Mouse (Mus musculus): Measurements from ENCODE around the gene Zfp428. TPM values are rescaled to one million over a fixed set of nuclear protein-coding genes. Genes with fewer than 3 reads are reported as not detected.

Gene Zfp428
- polyA plus RNA-seq, 1 experiment from 2014 or later = 26.0 TPM

DNA sequence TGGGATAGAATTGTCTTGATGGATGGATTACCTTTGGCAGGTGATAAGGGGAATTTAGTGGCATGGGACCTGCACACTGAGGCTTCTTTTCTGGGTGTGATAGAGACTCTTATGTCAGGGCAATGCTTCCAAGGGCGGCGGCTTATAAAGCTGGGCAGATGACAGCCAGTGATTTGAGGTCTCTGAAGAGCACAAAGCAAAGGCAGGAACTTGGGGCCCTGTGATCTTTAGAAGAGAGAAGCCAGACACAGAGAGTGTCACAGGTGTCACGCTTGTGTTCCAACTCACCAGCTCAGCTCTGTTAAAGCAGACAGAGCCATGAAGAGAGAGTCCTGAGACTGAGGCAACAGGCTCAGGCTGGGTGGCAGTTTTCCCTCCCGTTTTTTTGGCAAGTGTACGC is 38.9 kb upstream of the Zfp428 start:
- Histone ChIP-seq H3K9me3 (replicated peaks; ENCODE audit: control insufficient read depth, low read length) (no peaks in the 10 kb centered on the region), H3K27ac (ENCODE audit: low read depth, low read length) (no peak overlapping the region), H3K27me3 (ENCODE audit: control insufficient read depth, insufficient read depth, low read length) (no peaks in the 10 kb centered on the region), H3K4me3 (ENCODE audit: low read depth, low read length) (no peak overlapping the region), H3K4me1 (ENCODE audit: control insufficient read depth, insufficient read depth, low read length) (peaks cover 1% of the 10 kb centered on the region; the same call in 1 of the 2 replicates), H3K4me2 (no peak overlapping the region), H3K9ac (ENCODE audit: low read depth, low read length) (no peak overlapping the region), H3K36me3 (ENCODE audit: control insufficient read depth, insufficient read depth, low read length) (no peaks in the 10 kb centered on the region)
- no peak for ATAC-seq (replicated peaks; ENCODE audit: insufficient number of reproducible peaks, low FRiP score, low TSS enrichment)
- 74% methylated on average over 5 of the region's 5 CpGs for whole genome bisulfite sequencing (ENCODE audit: insufficient replicate concordance)

GRCm38 (mm10) chr7:24469126-24469525 is 37.7 kb upstream of the Zfp428 start:
- H3K27ac ChIP-seq (ENCODE audit: low read depth, low read length) = no peak overlapping the region
- H3K4me2 ChIP-seq = no peak overlapping the region
- 79% methylated on average over 3 of the region's 3 CpGs for WGBS (ENCODE audit: insufficient replicate concordance)
- H3K36me3 ChIP-seq (ENCODE audit: control insufficient read depth, insufficient read depth, low read length) = no peaks in the 10 kb centered on the region
- no peaks in the 10 kb centered on the region for H3K27me3 ChIP-seq (ENCODE audit: control insufficient read depth, insufficient read depth, low read length)
- H3K9me3 ChIP-seq (replicated peaks; ENCODE audit: control insufficient read depth, low read length) = no peaks in the 10 kb centered on the region
- H3K9ac ChIP-seq (ENCODE audit: low read depth, low read length) = no peak overlapping the region
- ATAC-seq (replicated peaks; ENCODE audit: insufficient number of reproducible peaks, low FRiP score, low TSS enrichment) = no peak
- H3K4me3 ChIP-seq (ENCODE audit: low read depth, low read length) = no peak overlapping the region
- no peaks in the 10 kb centered on the region for H3K4me1 ChIP-seq (ENCODE audit: control insufficient read depth, insufficient read depth, low read length)

DNA sequence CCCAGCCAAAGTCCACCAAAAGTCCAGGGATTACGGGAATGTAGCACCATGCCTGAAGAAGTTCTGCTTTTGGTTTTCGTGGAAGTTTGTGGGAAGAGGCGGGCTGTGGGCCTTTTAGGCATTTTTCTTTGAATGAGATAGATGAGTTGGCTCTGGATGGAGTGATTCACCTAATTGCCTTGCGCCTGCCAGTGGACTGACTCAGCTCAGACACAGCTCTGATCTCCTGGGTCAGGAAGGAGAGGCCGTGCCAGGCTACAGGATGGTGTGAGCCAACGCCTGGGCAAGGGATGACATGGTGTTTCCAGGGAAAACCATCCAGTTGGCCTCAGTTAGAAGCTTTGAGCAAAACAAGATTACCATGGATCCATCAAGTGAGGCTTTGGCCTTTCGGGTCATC is 36.5 kb upstream of the Zfp428 start:
- Histone ChIP-seq H3K4me3 (ENCODE audit: low read depth, low read length) (no peak overlapping the region), H3K27me3 (ENCODE audit: control insufficient read depth, insufficient read depth, low read length) (no peaks in the 10 kb centered on the region)
- WGBS (ENCODE audit: insufficient replicate concordance) = 90% methylated on average over 7 of the region's 7 CpGs

GRCm38 (mm10) chr7:24472442-24472841 is 34.4 kb upstream of the Zfp428 start:
- H3K27ac ChIP-seq (ENCODE audit: low read depth, low read length) = no peak overlapping the region
- H3K4me2 ChIP-seq = no peak overlapping the region
- no peaks in the 10 kb centered on the region for H3K4me1 ChIP-seq (ENCODE audit: control insufficient read depth, insufficient read depth, low read length)
- no peaks in the 10 kb centered on the region for H3K36me3 ChIP-seq (ENCODE audit: control insufficient read depth, insufficient read depth, low read length)
- ATAC-seq (replicated peaks; ENCODE audit: insufficient number of reproducible peaks, low FRiP score, low TSS enrichment) = no peak
- H3K9ac ChIP-seq (ENCODE audit: low read depth, low read length) = no peak overlapping the region
- H3K27me3 ChIP-seq (ENCODE audit: control insufficient read depth, insufficient read depth, low read length) = no peaks in the 10 kb centered on the region
- H3K4me3 ChIP-seq (ENCODE audit: low read depth, low read length) = no peak overlapping the region
- 77% methylated on average over 6 of the region's 6 CpGs for WGBS (ENCODE audit: insufficient replicate concordance)
- H3K9me3 ChIP-seq (replicated peaks; ENCODE audit: control insufficient read depth, low read length) = no peaks in the 10 kb centered on the region

More for the DNA sequence above, 36.5 kb upstream of the Zfp428 start:
- Histone ChIP-seq H3K4me2 (no peak overlapping the region), H3K9ac (ENCODE audit: low read depth, low read length) (no peak overlapping the region), H3K27ac (ENCODE audit: low read depth, low read length) (no peak overlapping the region), H3K4me1 (ENCODE audit: control insufficient read depth, insufficient read depth, low read length) (no peaks in the 10 kb centered on the region), H3K36me3 (ENCODE audit: control insufficient read depth, insufficient read depth, low read length) (no peaks in the 10 kb centered on the region), H3K9me3 (replicated peaks; ENCODE audit: control insufficient read depth, low read length) (no peaks in the 10 kb centered on the region)
- no peak for ATAC-seq (replicated peaks; ENCODE audit: insufficient number of reproducible peaks, low FRiP score, low TSS enrichment)

DNA sequence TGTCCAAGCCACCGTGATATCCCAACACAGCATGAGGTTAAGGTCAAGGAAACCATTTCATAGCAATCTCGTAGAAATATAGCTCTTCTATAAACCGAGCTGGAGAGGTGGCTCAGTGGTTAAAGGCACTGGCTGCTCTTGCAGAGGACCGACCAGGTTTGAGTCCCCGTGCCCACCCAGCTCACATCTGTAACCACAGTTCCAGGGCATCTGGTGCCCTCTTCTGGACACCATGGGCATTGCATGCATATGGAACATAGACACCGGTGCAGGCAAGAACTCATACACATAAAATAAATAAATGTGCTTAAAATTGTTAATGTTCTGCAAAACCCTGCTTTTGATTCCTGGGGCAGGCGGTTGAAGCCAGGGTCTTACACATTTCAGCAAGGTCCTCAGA is 33.9 kb upstream of the Zfp428 start:
- H3K36me3 ChIP-seq (ENCODE audit: control insufficient read depth, insufficient read depth, low read length) = no peaks in the 10 kb centered on the region
- no peak for ATAC-seq (replicated peaks; ENCODE audit: insufficient number of reproducible peaks, low FRiP score, low TSS enrichment)
- no peaks in the 10 kb centered on the region for H3K9me3 ChIP-seq (replicated peaks; ENCODE audit: control insufficient read depth, low read length)
- no peak overlapping the region for H3K4me3 ChIP-seq (ENCODE audit: low read depth, low read length)
- no peaks in the 10 kb centered on the region for H3K4me1 ChIP-seq (ENCODE audit: control insufficient read depth, insufficient read depth, low read length)
- H3K9ac ChIP-seq (ENCODE audit: low read depth, low read length) = no peak overlapping the region
- H3K27ac ChIP-seq (ENCODE audit: low read depth, low read length) = no peak overlapping the region
- H3K4me2 ChIP-seq = no peak overlapping the region
- 64% methylated on average over 7 of the region's 7 CpGs for WGBS (ENCODE audit: insufficient replicate concordance)
- H3K27me3 ChIP-seq (ENCODE audit: control insufficient read depth, insufficient read depth, low read length) = no peaks in the 10 kb centered on the region

DNA sequence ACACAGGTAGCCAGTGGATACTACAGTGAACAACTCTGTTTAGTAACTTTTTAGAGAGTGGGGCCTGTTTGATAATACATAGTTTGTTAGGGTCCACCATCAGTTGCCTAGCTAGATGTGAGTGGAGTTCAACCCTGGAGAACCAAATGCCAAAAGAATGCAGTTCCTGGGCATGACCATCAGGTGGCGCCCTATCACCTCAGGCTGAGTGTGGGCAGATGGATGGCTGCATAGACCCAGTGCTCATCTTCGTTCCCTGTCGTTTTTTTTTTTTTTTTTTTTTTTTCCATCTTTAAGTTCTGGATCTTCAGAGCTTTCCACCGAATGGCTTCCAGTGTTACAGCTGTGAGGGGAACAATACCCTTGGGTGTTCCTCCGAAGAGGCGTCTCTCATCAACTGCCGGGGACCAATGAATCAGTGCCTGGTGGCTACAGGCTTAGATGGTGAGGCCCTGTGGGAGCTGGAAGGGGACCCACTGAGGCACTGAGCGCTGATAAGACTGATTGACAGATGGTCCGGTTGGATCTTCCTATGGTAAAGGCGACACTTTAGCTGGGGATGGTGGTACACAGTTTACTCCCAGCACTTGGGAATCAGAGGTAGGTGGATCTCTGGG is 32.8 kb upstream of the Zfp428 start:
- 49% methylated on average over 10 of the region's 10 CpGs for WGBS (ENCODE audit: insufficient replicate concordance)
- Histone ChIP-seq H3K9ac (ENCODE audit: low read depth, low read length) (no peak overlapping the region), H3K4me3 (ENCODE audit: low read depth, low read length) (no peak overlapping the region), H3K27ac (ENCODE audit: low read depth, low read length) (no peak overlapping the region), H3K27me3 (ENCODE audit: control insufficient read depth, insufficient read depth, low read length) (no peaks in the 10 kb centered on the region; the same call in 1 of the 2 replicates), H3K36me3 (ENCODE audit: control insufficient read depth, insufficient read depth, low read length) (no peaks in the 10 kb centered on the region), H3K9me3 (replicated peaks; ENCODE audit: control insufficient read depth, low read length) (no peaks in the 10 kb centered on the region), H3K4me2 (no peak overlapping the region), H3K4me1 (ENCODE audit: control insufficient read depth, insufficient read depth, low read length) (no peaks in the 10 kb centered on the region)
- ATAC-seq (replicated peaks; ENCODE audit: insufficient number of reproducible peaks, low FRiP score, low TSS enrichment) = no peak

DNA sequence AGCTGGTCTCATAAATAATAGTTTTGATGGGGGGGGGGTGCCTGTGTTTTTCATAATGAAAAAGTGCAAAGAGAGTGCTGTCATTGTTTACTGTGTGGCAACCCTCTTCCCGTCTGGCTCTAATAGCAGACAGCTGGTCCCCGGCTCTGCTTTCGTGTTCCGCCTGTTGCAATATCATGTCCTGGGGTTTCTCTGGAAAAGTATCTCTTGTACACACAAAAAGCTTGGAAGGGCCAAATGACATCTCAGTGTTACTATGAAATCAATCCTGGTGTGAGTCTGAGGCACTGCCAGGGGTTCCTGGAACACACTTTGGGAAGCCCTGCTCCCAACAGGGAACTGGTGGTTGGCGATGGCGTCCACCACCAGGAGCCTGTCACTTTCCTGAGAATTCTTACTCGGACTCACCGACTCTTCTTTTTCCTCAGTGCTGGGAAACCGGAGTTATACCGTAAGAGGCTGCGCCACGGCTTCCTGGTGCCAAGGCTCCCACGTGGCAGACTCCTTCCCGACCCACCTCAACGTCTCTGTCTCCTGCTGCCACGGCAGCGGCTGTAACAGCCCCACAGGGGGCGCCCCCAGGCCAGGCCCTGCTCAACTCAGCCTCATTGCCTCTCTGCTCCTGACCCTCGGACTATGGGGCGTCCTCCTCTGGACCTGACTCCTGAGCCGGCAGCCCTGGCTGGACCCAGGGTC is 31.8 kb upstream of the Zfp428 start:
- no peak overlapping the region for H3K9ac ChIP-seq (ENCODE audit: low read depth, low read length)
- whole genome bisulfite sequencing (ENCODE audit: insufficient replicate concordance) = 44% methylated on average over 21 of the region's 21 CpGs

GRCm38 (mm10) chr7:24476338-24476737 is 30.5 kb upstream of the Zfp428 start:
- 78% methylated on average over 8 of the region's 8 CpGs for WGBS (ENCODE audit: insufficient replicate concordance)

More for the DNA sequence above, 31.8 kb upstream of the Zfp428 start:
- H3K4me3 ChIP-seq (ENCODE audit: low read depth, low read length) = no peak overlapping the region
- H3K9me3 ChIP-seq (replicated peaks; ENCODE audit: control insufficient read depth, low read length) = no peaks in the 10 kb centered on the region
- H3K36me3 ChIP-seq (ENCODE audit: control insufficient read depth, insufficient read depth, low read length) = no peaks in the 10 kb centered on the region
- no peaks in the 10 kb centered on the region for H3K4me1 ChIP-seq (ENCODE audit: control insufficient read depth, insufficient read depth, low read length)
- H3K27ac ChIP-seq (ENCODE audit: low read depth, low read length) = no peak overlapping the region
- ATAC-seq (replicated peaks; ENCODE audit: insufficient number of reproducible peaks, low FRiP score, low TSS enrichment) = no peak
- H3K27me3 ChIP-seq (ENCODE audit: control insufficient read depth, insufficient read depth, low read length) = peaks cover 3% of the 10 kb centered on the region; the same call in 1 of the 2 replicates
- H3K4me2 ChIP-seq = no peak overlapping the region

DNA sequence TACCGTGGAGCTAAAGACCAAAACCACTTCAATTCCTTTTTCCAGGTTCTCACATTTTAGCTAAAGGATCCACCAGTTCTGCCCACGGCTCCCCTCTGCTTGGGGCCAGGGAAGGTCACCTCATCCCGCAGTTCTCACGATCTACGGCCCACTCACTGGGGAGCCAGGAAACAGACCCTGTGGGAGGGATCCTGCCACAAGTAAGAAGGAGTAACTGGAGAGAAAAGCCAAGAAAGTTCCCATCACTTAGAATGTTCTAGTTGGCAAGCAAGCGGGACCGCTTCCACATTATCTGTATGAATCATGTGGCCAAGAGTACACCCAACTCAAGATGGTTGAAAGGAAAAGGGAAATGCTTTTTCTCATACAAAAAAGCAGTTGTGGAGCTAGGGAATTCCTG is 29.9 kb upstream of the Zfp428 start:
- 76% methylated on average over 7 of the region's 7 CpGs for WGBS (ENCODE audit: insufficient replicate concordance)
- H3K27ac ChIP-seq (ENCODE audit: low read depth, low read length) = no peak overlapping the region
- H3K27me3 ChIP-seq (ENCODE audit: control insufficient read depth, insufficient read depth, low read length) = peaks cover 22% of the 10 kb centered on the region
- H3K36me3 ChIP-seq (ENCODE audit: control insufficient read depth, insufficient read depth, low read length) = no peaks in the 10 kb centered on the region
- H3K4me3 ChIP-seq (ENCODE audit: low read depth, low read length) = no peak overlapping the region
- no peak for ATAC-seq (replicated peaks; ENCODE audit: insufficient number of reproducible peaks, low FRiP score, low TSS enrichment)
- no peaks in the 10 kb centered on the region for H3K9me3 ChIP-seq (replicated peaks; ENCODE audit: control insufficient read depth, low read length)
- no peak overlapping the region for H3K9ac ChIP-seq (ENCODE audit: low read depth, low read length)
- no peak overlapping the region for H3K4me2 ChIP-seq
- no peaks in the 10 kb centered on the region for H3K4me1 ChIP-seq (ENCODE audit: control insufficient read depth, insufficient read depth, low read length)

More at GRCm38 (mm10) chr7:24476338-24476737, 30.5 kb upstream of the Zfp428 start:
- no peak overlapping the region for H3K27ac ChIP-seq (ENCODE audit: low read depth, low read length)
- no peaks in the 10 kb centered on the region for H3K4me1 ChIP-seq (ENCODE audit: control insufficient read depth, insufficient read depth, low read length)
- no peak overlapping the region for H3K4me2 ChIP-seq
- H3K9me3 ChIP-seq (replicated peaks; ENCODE audit: control insufficient read depth, low read length) = no peaks in the 10 kb centered on the region
- H3K4me3 ChIP-seq (ENCODE audit: low read depth, low read length) = no peak overlapping the region
- H3K36me3 ChIP-seq (ENCODE audit: control insufficient read depth, insufficient read depth, low read length) = no peaks in the 10 kb centered on the region
- H3K9ac ChIP-seq (ENCODE audit: low read depth, low read length) = no peak overlapping the region
- ATAC-seq (replicated peaks; ENCODE audit: insufficient number of reproducible peaks, low FRiP score, low TSS enrichment) = no peak
- peaks cover 17% of the 10 kb centered on the region for H3K27me3 ChIP-seq (ENCODE audit: control insufficient read depth, insufficient read depth, low read length)

Measured in heart, embryonic 11.5 days (tissue).